Mouse (Mus musculus): ENCODE measurements around the gene Hoxa10. TPM values are rescaled to one million over a fixed set of nuclear protein-coding genes. Genes with fewer than 3 reads are reported as not detected.

The Hoxa10 gene
- polyA plus RNA-seq, 1 experiment from 2014 or later = not detected

DNA sequence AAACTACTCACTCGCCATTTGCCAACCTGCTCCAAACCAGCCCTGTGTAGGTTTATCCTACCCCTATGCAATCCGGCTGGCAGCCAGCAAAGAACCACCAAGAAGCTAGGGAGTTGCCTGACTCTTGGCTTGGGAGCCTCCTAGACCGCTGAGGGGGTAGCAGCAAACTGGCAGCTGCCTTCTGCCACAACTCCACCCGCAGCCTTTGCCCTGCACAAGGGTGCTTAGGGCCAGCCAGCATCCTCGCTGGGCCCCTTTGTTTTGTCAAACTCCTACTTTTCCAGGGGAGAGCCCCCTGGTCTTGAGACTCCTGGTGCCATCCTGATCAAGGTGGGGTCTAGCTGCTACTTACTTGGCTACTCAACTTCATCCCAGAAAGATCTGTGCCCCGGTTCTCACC is 56.0 kb downstream of the Hoxa10 start:
- no peak for ATAC-seq (replicated peaks)
- Histone ChIP-seq H3K36me3 (no peaks in the 10 kb centered on the region), H3K9me3 (no peaks in the 10 kb centered on the region), H3K9ac (replicated peaks) (no peak overlapping the region), H3K27me3 (peaks cover 100% of the 10 kb centered on the region), H3K4me3 (no peak overlapping the region), H3K4me1 (no peaks in the 10 kb centered on the region), H3K27ac (replicated peaks) (no peak overlapping the region), H3K4me2 (replicated peaks) (no peak overlapping the region)
- 2% methylated on average over 6 of the region's 6 CpGs for WGBS

DNA sequence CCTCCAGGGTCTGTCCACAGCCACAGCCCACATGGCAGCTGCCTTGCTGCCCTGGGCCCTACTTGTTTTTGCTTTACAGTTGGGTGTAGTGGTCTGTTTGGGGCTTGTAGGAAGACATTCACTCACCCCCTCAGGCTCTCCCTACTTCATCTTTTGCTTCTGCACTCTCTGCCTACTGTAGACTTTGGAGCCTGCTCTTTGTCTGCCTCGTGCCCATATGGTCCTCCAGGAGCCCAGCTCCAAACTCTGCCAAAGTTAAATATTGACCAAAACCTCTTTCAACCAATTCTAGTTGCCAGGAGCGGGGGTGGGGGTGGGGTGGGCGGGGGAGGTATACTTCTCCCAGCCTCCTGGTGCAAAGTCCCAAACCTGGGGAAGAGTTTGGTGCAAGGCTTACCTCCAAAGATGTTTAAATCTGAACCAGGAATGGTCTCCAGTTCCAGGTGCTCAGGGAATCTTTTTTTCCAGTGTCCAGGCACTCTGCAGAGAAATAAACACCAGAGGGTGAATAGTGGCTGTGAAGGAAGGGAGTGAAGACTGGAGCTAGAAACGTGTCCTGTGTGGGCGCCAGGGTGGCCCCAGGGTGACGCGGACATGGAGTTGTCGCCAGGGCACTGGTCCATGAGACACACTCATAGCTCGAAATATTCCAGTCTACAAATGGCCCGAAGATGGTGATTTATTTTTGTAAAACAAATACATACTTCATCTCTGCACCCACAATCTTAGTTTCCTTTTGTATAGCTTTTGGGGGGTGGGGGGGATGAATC is 57.2 kb downstream of the Hoxa10 start:
- H3K27ac ChIP-seq (replicated peaks) = no peak overlapping the region
- no peak overlapping the region for H3K4me2 ChIP-seq (replicated peaks)
- H3K4me3 ChIP-seq = no peak overlapping the region
- no peaks in the 10 kb centered on the region for H3K9me3 ChIP-seq
- no peak overlapping the region for H3K9ac ChIP-seq (replicated peaks)
- no peaks in the 10 kb centered on the region for H3K36me3 ChIP-seq
- no peaks in the 10 kb centered on the region for H3K4me1 ChIP-seq
- peaks cover 100% of the 10 kb centered on the region for H3K27me3 ChIP-seq
- WGBS = 10% methylated on average over 10 of the region's 10 CpGs
- ATAC-seq (replicated peaks) = no peak

DNA sequence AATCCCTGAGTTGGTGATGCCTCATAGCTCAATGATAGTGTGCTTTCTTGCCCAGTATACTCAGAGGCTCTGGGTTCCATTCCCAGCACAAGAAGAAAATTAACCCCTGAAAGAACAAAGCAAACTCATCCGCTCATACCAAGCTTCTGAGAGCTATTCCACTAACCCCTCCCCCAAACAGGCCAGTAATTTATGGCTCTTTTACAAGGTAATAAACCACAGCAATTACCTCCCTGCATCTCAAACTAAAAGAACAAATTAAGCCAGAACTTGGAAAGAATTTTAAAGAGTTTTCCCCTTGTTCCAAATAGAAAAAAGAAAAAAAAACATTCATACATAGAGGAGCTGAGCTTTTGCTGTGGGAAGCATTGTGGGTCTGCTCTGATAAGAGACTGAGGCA is 57.9 kb downstream of the Hoxa10 start:
- Histone ChIP-seq H3K36me3 (no peaks in the 10 kb centered on the region), H3K9ac (replicated peaks) (no peak overlapping the region), H3K9me3 (no peaks in the 10 kb centered on the region), H3K4me2 (replicated peaks) (no peak overlapping the region), H3K27ac (replicated peaks) (no peak overlapping the region), H3K4me3 (no peak overlapping the region), H3K4me1 (no peaks in the 10 kb centered on the region), H3K27me3 (peaks cover 100% of the 10 kb centered on the region)
- 7% methylated on average over 1 of the region's 1 CpGs for WGBS
- ATAC-seq (replicated peaks) = no peak

DNA sequence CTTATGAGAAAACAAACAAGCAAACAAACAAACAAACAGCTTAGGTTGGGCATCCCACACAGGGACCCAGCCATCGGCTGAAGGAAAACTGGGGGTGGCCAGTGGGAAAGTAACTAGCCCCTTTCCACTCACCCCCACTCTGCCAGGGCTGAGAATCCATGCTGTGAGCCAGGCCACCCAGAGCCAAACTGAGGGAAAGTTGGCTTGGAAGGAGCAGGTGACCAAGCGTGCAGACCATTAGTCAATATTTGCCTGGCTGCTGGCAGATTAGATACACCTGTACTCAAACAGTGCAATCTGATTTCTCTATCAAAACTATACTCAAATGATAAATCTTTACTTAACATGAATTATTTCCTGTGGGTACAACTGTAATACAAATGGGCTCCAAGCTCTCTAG is 58.6 kb downstream of the Hoxa10 start:
- peaks cover 100% of the 10 kb centered on the region for H3K27me3 ChIP-seq
- ATAC-seq (replicated peaks) = no peak
- no peaks in the 10 kb centered on the region for H3K36me3 ChIP-seq
- H3K9me3 ChIP-seq = no peaks in the 10 kb centered on the region
- H3K9ac ChIP-seq (replicated peaks) = no peak overlapping the region
- no peaks in the 10 kb centered on the region for H3K4me1 ChIP-seq
- WGBS = 13% methylated on average over 2 of the region's 2 CpGs
- H3K4me3 ChIP-seq = no peak overlapping the region
- H3K27ac ChIP-seq (replicated peaks) = no peak overlapping the region
- H3K4me2 ChIP-seq (replicated peaks) = no peak overlapping the region

MicroRNAs encoded within 50 kb of the gene (microRNA counts, 519-probe panel; counts per million panel counts)
- not detected for microRNA mmu-miR-196b

Small RNA genes within 50 kb of the gene (microRNA-seq; reads per million reads assigned to microRNA genes)
- 30.1 reads per million, percentile 38 among the genes with 10 or more reads in this experiment for gene Mir196b

Other genes with a start within 250 kb of the Hoxa10 start
- gene Skap2, start 228.3 kb downstream of the Hoxa10 start, polyA plus RNA-seq (2015; fragmentation: Nextera tagmentation; extraction: Ambion mirVana) = 5.0 and 7.4 TPM in 2 replicates
- gene Hoxa1, start 82.5 kb downstream of the Hoxa10 start, polyA plus RNA-seq (2015; fragmentation: Nextera tagmentation; extraction: Ambion mirVana) = not detected in 2 replicates
- not detected in 2 replicates for gene Hoxa2, start 76.0 kb downstream of the Hoxa10 start, polyA plus RNA-seq (2015; fragmentation: Nextera tagmentation; extraction: Ambion mirVana)
- not detected in 2 replicates for gene 5730596B20Rik, start 63.4 kb downstream of the Hoxa10 start, polyA plus RNA-seq (2015; fragmentation: Nextera tagmentation; extraction: Ambion mirVana)
- gene Hoxa4, start 49.1 kb downstream of the Hoxa10 start, polyA plus RNA-seq (2015; fragmentation: Nextera tagmentation; extraction: Ambion mirVana) = not detected in 2 replicates
- gene Hoxa5, start 36.3 kb downstream of the Hoxa10 start, polyA plus RNA-seq (2015; fragmentation: Nextera tagmentation; extraction: Ambion mirVana) = not detected in 2 replicates
- gene Hoxa6, start 32.1 kb downstream of the Hoxa10 start, polyA plus RNA-seq (2015; fragmentation: Nextera tagmentation; extraction: Ambion mirVana) = not detected in 2 replicates
- not detected in 2 replicates for gene Hoxa3, start 27.5 kb downstream of the Hoxa10 start, polyA plus RNA-seq (2015; fragmentation: Nextera tagmentation; extraction: Ambion mirVana)
- not detected in 2 replicates for gene Gm28308, start 27.5 kb downstream of the Hoxa10 start, polyA plus RNA-seq (2015; fragmentation: Nextera tagmentation; extraction: Ambion mirVana)
- not detected in 2 replicates for gene Hoxa7, start 19.0 kb downstream of the Hoxa10 start, polyA plus RNA-seq (2015; fragmentation: Nextera tagmentation; extraction: Ambion mirVana)
- gene Hoxa9, start 9.8 kb downstream of the Hoxa10 start, polyA plus RNA-seq (2015; fragmentation: Nextera tagmentation; extraction: Ambion mirVana) = not detected in 2 replicates
- not detected in 2 replicates for gene Hoxa11, start 5.0 kb upstream of the Hoxa10 start, polyA plus RNA-seq (2015; fragmentation: Nextera tagmentation; extraction: Ambion mirVana)
- gene Hoxa13, start 20.0 kb upstream of the Hoxa10 start, polyA plus RNA-seq (2015; fragmentation: Nextera tagmentation; extraction: Ambion mirVana) = not detected in 2 replicates
- not detected in 2 replicates for gene Evx1, start 72.6 kb upstream of the Hoxa10 start, polyA plus RNA-seq (2015; fragmentation: Nextera tagmentation; extraction: Ambion mirVana)

All from forebrain, embryonic 15.5 days (tissue).